Mouse (Mus musculus) fibroblast of lung, adult 2 months (primary cell): ENCODE data around the gene Cytl1.

Experiments
- DNase-seq: peaks from one replicate; pipeline ENCODE4 v3.0.0-alpha.2; 2011; ENCODE audit warnings: low read depth

Gene Cytl1

GRCm38 (mm10) chr5:37735224-37735623, at the start of gene Cytl1:
Cytl1 (plus strand) TSS chr5:37735519.
- DNase-seq: no peak

GRCm38 (mm10) chr5:37692759-37693158, 42.6 kb upstream of the Cytl1 start:
- DNase-seq: no peak

GRCm38 (mm10) chr5:37695773-37696172, 39.5 kb upstream of the Cytl1 start:
- no peak for DNase-seq

GRCm38 (mm10) chr5:37697286-37697685, 38.0 kb upstream of the Cytl1 start:
- DNase-seq: no peak

- DNase-seq: no peak
Observed at GRCm38 (mm10) chr5:37699757-37700156, 35.6 kb upstream of the Cytl1 start.

- DNase-seq: no peak
Observed at GRCm38 (mm10) chr5:37704962-37705361, 30.4 kb upstream of the Cytl1 start.

- DNase-seq: no peak
Observed at GRCm38 (mm10) chr5:37708124-37708523, 27.2 kb upstream of the Cytl1 start.

GRCm38 (mm10) chr5:37709257-37709904, 25.9 kb upstream of the Cytl1 start:
- no peak for DNase-seq

GRCm38 (mm10) chr5:37716505-37717372, 18.6 kb upstream of the Cytl1 start, which contains the start of gene Stk32b:
Stk32b (minus strand) TSS chr5:37717171.
- DNase-seq: no peak

GRCm38 (mm10) chr5:37717384-37717963, 17.8 kb upstream of the Cytl1 start:
- DNase-seq: no peak

GRCm38 (mm10) chr5:37720670-37721069, 14.6 kb upstream of the Cytl1 start:
- peak; percentile 65 for DNase-seq

- peak; percentile 74 for DNase-seq
Observed at GRCm38 (mm10) chr5:37725220-37725886, 10.0 kb upstream of the Cytl1 start.

GRCm38 (mm10) chr5:37730781-37731180, 4.5 kb upstream of the Cytl1 start:
- no peak for DNase-seq

GRCm38 (mm10) chr5:37736213-37736612, 894 bp downstream of the Cytl1 start:
- no peak for DNase-seq

- DNase-seq: peak; percentile 41
Observed at GRCm38 (mm10) chr5:37743889-37744707, 8.8 kb downstream of the Cytl1 start.

GRCm38 (mm10) chr5:37752027-37752967, 17.0 kb downstream of the Cytl1 start:
- DNase-seq: peak; percentile 65

GRCm38 (mm10) chr5:37753366-37753765, 18.0 kb downstream of the Cytl1 start:
- peak; percentile 86 for DNase-seq

- DNase-seq: peak; percentile 55
Observed at GRCm38 (mm10) chr5:37762046-37762445, 26.7 kb downstream of the Cytl1 start.

GRCm38 (mm10) chr5:37765851-37766250, 30.5 kb downstream of the Cytl1 start:
- no peak for DNase-seq

- no peak for DNase-seq
Observed at GRCm38 (mm10) chr5:37767231-37767630, 31.9 kb downstream of the Cytl1 start.
